Mouse (Mus musculus) brain, embryonic 14.5 days (tissue): Measurements from ENCODE around the gene Mymk.

Experiments used
- CTCF ChIP-seq: fragments of 200-500 bp; IDR thresholded peaks from 2 replicates; pipeline ENCODE4 v1.5.1; 2012; ENCODE audit warnings: inconsistent platforms, mild to moderate bottlenecking, moderate library complexity, borderline replicate concordance; ENCODE audit not compliant: insufficient read depth, insufficient read length; ENCODE audit errors: extremely low read depth
- POLR2A ChIP-seq: fragments of 200-500 bp; IDR thresholded peaks from 2 replicates; pipeline ENCODE4 v1.6.1; 2012; ENCODE audit warnings: mild to moderate bottlenecking, inconsistent platforms, borderline replicate concordance; ENCODE audit not compliant: poor library complexity, insufficient read depth, insufficient read length, severe bottlenecking; ENCODE audit errors: extremely low read depth

DNA sequence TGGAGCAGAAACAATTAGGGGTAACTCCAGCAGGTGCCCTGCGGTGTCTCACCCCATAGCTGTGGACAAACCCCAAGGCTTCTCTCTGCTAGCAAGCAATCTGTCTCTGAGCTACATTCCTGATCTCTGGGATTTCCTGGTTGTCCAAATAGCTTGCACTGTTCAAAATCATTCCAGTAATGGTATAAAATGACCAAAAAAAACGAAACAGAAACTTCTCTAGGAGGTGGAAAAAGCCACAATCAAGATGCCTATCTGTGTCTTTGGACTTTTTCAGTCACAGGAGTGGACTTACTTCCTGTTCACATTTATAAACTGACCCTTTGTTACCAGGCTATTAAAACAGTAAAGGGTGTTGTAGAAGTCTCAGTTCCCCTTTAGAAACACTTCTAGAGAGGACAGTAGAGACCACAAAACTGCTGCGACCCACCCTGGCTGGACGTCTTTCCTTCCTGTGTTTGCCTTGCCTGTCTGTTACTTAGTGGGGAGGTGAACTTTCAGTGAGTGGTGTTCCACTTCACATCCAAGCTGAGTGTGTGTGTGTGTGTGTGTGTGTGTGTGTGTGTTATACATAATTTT, 43.5 kb downstream of the Mymk start:
- no peak for TF ChIP-seq POLR2A
- TF ChIP-seq CTCF, result no peak
